Mouse (Mus musculus) hindbrain, embryonic 14.5 days (tissue): Measurements from ENCODE around the gene Slc18a3. TPM values are rescaled to one million over a fixed set of nuclear protein-coding genes. Genes with fewer than 3 reads are reported as not detected.

ENCODE experiments used
- ATAC-seq: fragments of 200-750 bp; cut with Nextera tagmentation; 2 replicates; pipeline ENCODE4 v1.8.0; 2017; ENCODE audit warnings: moderate number of reproducible peaks, mild to moderate bottlenecking, moderate TSS enrichment, moderate library complexity; ENCODE audit not compliant: low FRiP score
- DNase-seq: peaks from one replicate; pipeline ENCODE4 v3.0.0-alpha.2; 2015; ENCODE audit warnings: low spot score
- H3K27ac ChIP-seq: fragments of 300-500 bp; sonication (generic); 2 replicates; pipeline ENCODE4 v1.5.1; 2014; ENCODE audit warnings: mild to moderate bottlenecking, moderate library complexity
- H3K27me3 ChIP-seq: fragments of 300-500 bp; sonication (generic); 2 replicates; pipeline ENCODE4 v1.6.1; 2014; ENCODE audit warnings: mild to moderate bottlenecking, low read length, mixed read lengths; ENCODE audit not compliant: control insufficient read depth, insufficient read depth
- H3K36me3 ChIP-seq: fragments of 300-500 bp; sonication (generic); replicated peaks from 2 replicates; pipeline ENCODE4 v1.6.1; 2014; ENCODE audit not compliant: control insufficient read depth, insufficient read depth
- H3K4me1 ChIP-seq: fragments of 300-500 bp; sonication (generic); replicated peaks from 2 replicates; pipeline ENCODE4 v1.6.1; 2014; ENCODE audit warnings: antibody characterized with exemption, low read length, mixed read lengths; ENCODE audit not compliant: control insufficient read depth, insufficient read depth
- H3K4me2 ChIP-seq: fragments of 300-500 bp; sonication (generic); replicated peaks from 2 replicates; pipeline ENCODE4 v1.6.1; 2014; ENCODE audit warnings: mild to moderate bottlenecking, moderate library complexity
- H3K4me3 ChIP-seq: fragments of 300-500 bp; sonication (generic); replicated peaks from 2 replicates; pipeline ENCODE4 v1.5.1; 2014; ENCODE audit warnings: mild to moderate bottlenecking, low read length
- H3K9ac ChIP-seq: fragments of 300-500 bp; sonication (generic); 2 replicates; pipeline ENCODE4 v1.6.1; 2014
- H3K9me3 ChIP-seq: fragments of 300-500 bp; sonication (generic); 2 replicates; pipeline ENCODE4 v1.6.1; 2016; ENCODE audit warnings: low read length; ENCODE audit not compliant: control insufficient read depth
- WGBS: fragments of 180-500 bp; shearing (Covaris S2); extraction: QIAGEN DNeasy Blood & Tissue Kit; methylation state at CpG from one replicate; pipeline ENCODE4 v1.1.7; 2014; 5-methylcytosine and 5-hydroxymethylcytosine counted together
- polyA plus RNA-seq: library from polyadenylated mRNA; unstranded; fragments of >200 nt; fragmentation: Nextera tagmentation; extraction: Ambion mirVana; gene quantifications from 2 replicates; pipeline ENCODE4 v1.2.1, GENCODE M21; 2014

The Slc18a3 gene
- polyA plus RNA-seq, 1 experiment from 2014 or later: 26.9 TPM

GRCm38 (mm10) chr14:32429030-32429602, 35.5 kb downstream of the Slc18a3 start:
- DNase-seq: no peak
- WGBS: 18% methylated on average over 8 of the region's 8 CpGs

GRCm38 (mm10) chr14:32423946-32424345, 40.7 kb downstream of the Slc18a3 start:
- DNase-seq: no peak
- no peaks in the 10 kb centered on the region for H3K9me3 ChIP-seq
- 88% methylated on average over 7 of the region's 7 CpGs for WGBS
- no peak for ATAC-seq
- H3K27me3 ChIP-seq: no peaks in the 10 kb centered on the region
- H3K4me3 ChIP-seq: no peak overlapping the region
- H3K27ac ChIP-seq: no peak overlapping the region
- H3K9ac ChIP-seq: no peak overlapping the region
- no peaks in the 10 kb centered on the region for H3K36me3 ChIP-seq
- 0 out of 2 replicates have a peak, but pooled peaks cover 2% of the 10 kb centered on the region for H3K4me1 ChIP-seq
- H3K4me2 ChIP-seq: no peak overlapping the region

More at GRCm38 (mm10) chr14:32429030-32429602, 35.5 kb downstream of the Slc18a3 start:
- ATAC-seq: no peak
- Histone ChIP-seq H3K4me3 (no peak overlapping the region), H3K27me3 (no peaks in the 10 kb centered on the region), H3K4me2 (no peak overlapping the region), H3K27ac (no peak overlapping the region), H3K36me3 (no peaks in the 10 kb centered on the region), H3K9me3 (no peaks in the 10 kb centered on the region), H3K9ac (no peak overlapping the region), H3K4me1 (peaks cover 2% of the 10 kb centered on the region; the same call in 1 of the 2 replicates)

DNA sequence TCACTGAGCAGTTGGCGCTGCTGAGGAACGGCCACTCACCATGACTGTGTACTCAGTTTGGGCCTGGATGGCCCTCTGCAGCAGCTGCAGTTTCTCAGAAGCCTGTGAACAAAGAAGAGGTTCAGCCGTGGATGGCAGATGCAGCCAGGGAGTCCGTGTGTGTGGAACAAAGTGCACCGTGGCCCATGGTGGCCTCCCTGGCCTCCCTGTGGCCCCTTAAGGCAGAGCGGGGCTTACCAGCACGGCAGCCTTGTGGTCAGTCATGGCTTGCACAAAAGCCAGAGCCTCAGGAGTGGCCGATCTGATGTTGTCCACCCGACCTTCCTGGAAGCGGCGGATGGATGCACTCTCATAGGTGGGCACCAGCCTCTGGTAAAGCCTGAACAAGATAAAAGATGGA, 45.9 kb downstream of the Slc18a3 start:
- no peaks in the 10 kb centered on the region for H3K36me3 ChIP-seq
- H3K4me1 ChIP-seq: no peaks in the 10 kb centered on the region
- no peak for ATAC-seq
- H3K4me2 ChIP-seq: no peak overlapping the region
- H3K9me3 ChIP-seq: peaks cover 9% of the 10 kb centered on the region; the same call in 1 of the 2 replicates
- no peak for DNase-seq
- H3K27ac ChIP-seq: no peak overlapping the region
- H3K4me3 ChIP-seq: no peak overlapping the region
- WGBS: 82% methylated on average over 11 of the region's 11 CpGs
- H3K9ac ChIP-seq: no peak overlapping the region
- H3K27me3 ChIP-seq: no peaks in the 10 kb centered on the region

Other genes starting within 250 kb of the Slc18a3 start
- 17.1 and 19.7 TPM in 2 replicates for gene Ogdhl, start 142.8 kb downstream of the Slc18a3 start, polyA plus RNA-seq
- gene 1700024G13Rik, start 76.5 kb downstream of the Slc18a3 start, polyA plus RNA-seq: 0.85 and 0.87 TPM in 2 replicates
- gene Chat, start 1.1 kb upstream of the Slc18a3 start, polyA plus RNA-seq: 2.4 and 3.4 TPM in 2 replicates
- 22.1 and 24.4 TPM in 2 replicates for gene Ercc6, start 48.7 kb upstream of the Slc18a3 start, polyA plus RNA-seq
- 56.5 and 63.2 TPM in 2 replicates for gene Prrxl1, start 134.6 kb upstream of the Slc18a3 start, polyA plus RNA-seq
- gene 3425401B19Rik, start 220.4 kb upstream of the Slc18a3 start, polyA plus RNA-seq: 0.04 and 0.17 TPM in 2 replicates